Mouse (Mus musculus) left cerebral cortex, postnatal 10 days (tissue): Measurements from ENCODE around the gene Epm2aip1. TPM values are rescaled to one million over a fixed set of nuclear protein-coding genes. Genes with fewer than 3 reads are reported as not detected.

Experiments used
- DNase-seq, 2 experiments: peaks; one replicate each; pipeline ENCODE4 v3.0.0; 2021 to 2022; ENCODE audit warnings: low spot score in 2 of 2, mixed read lengths in 1 of 2; ENCODE audit errors: extremely low spot score in 1 of 2
- intact Hi-C: fragments of 180-260 bp; cut with DNase I; formaldehyde crosslinking; loops from one replicate; pipeline ENCODE4 v1.15.1; 2025
- total RNA-seq, 2 experiments: library from RNA; stranded (reverse); gene quantifications; 2 replicates each; pipeline ENCODE4 v1.2.3; 2021

The Epm2aip1 gene
- total RNA-seq, 2 experiments from 2014 or later: 83.7 to 85.5 TPM

- DNase-seq: no peak
- intact Hi-C loops: no loop called here
Measured at GRCm38 (mm10) chr9:111313299-111313698, 41.6 kb downstream of the Epm2aip1 start.

- intact Hi-C loops: no loop called here
Measured at GRCm38 (mm10) chr9:111313793-111314192, 42.1 kb downstream of the Epm2aip1 start.

GRCm38 (mm10) chr9:111314219-111314618 lies 42.5 kb downstream of the Epm2aip1 start:
- peak; percentile 50 to 56 for DNase-seq
- intact Hi-C loops: no loop called here

More at GRCm38 (mm10) chr9:111313793-111314192, 42.1 kb downstream of the Epm2aip1 start:
- DNase-seq: no peak

GRCm38 (mm10) chr9:111320912-111321311 lies 49.2 kb downstream of the Epm2aip1 start:
- intact Hi-C loops: no loop called here
- DNase-seq: no peak

- no peak for DNase-seq
- intact Hi-C loops: no loop called here
Measured at GRCm38 (mm10) chr9:111324881-111325280, 53.2 kb downstream of the Epm2aip1 start.

Other genes with a start within 250 kb of the Epm2aip1 start
- gene Ccrl2, start 214.4 kb upstream of the Epm2aip1 start, total RNA-seq: under 1 TPM; 0.85 to 0.86 TPM
- 10 to 100 TPM; 31.4 to 32.5 TPM for gene Lrrfip2, start 154.3 kb upstream of the Epm2aip1 start, total RNA-seq
- gene Mlh1, start 138 bp upstream of the Epm2aip1 start, total RNA-seq: 10 to 100 TPM; 23.5 to 24.0 TPM
- 100 to 1,000 TPM; 189 to 196 TPM for gene Trank1, start 39.8 kb downstream of the Epm2aip1 start, total RNA-seq
- gene Dclk3, start 167.2 kb downstream of the Epm2aip1 start, total RNA-seq: 10 to 100 TPM; 34.1 to 34.9 TPM